Mouse (Mus musculus) cerebellum, adult 18-20 months (tissue): Measurements from ENCODE around the gene Mapk10.
A peak's percentile ranks its signal among the peaks of the same experiment; 100 is the strongest.

Experiments
- DNase-seq, 2 experiments: peaks; one replicate each; pipeline ENCODE4 v3.0.0; 2021

Mapk10 gene

DNA sequence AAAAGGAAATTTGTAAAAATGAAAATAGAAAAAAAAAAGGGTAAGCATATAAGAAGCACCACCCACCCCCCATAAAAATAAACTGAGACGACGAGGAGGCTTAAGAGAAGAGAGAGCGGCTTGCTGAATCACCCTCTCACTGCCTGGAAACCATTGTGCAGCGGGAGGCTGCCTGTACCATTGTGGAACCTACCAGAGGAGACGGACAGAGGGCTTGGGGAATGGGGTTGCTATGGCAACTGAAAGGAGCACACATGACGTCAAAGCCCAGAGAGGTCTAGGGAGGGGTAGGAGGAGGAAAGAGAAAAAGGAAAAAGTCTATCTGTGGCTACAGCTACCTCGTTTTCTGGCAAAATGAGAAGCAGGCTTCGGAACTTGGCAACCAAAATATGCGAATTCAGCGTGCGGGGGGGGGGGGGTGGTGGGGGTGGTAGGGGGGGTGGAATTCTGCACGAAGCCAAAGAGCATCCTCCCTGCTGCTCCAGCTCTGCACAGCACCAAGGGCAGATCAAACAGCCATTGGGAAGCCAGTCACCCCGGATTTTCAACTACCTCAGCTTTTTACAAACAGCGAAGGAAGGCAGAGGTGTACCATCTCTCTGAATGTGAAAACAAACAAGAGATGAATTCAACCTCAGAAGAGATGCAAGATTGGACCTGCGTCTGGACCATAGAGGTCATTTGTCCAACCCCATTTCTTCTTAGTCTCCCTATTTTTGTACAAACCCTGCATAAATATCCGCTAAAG lies at the start of gene Mapk10:
TSS of gene Mapk10 (minus strand) at position 234 of the 748 bp plus-strand sequence.
- DNase-seq, result peak; percentile 86 to 94

DNA sequence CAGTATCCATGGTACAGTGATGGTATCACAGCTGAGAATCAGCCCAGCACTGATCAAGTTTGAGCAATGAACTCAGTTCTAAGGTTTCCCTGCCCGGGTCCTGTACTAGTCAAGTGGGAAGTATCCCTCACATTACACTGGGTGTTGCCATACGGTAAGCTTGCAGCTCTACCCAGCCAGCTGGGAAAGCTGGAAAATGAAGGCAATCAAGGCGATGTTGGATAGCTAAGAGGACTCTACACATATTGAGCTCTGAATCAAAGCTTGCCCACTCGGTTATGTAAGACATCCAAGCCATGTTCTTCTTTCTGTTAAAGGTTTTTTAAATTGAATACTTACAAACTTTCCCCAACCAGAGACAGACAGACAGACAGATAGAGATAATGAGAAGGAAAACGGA lies 45.0 kb upstream of the Mapk10 start:
- no peak for DNase-seq

DNA sequence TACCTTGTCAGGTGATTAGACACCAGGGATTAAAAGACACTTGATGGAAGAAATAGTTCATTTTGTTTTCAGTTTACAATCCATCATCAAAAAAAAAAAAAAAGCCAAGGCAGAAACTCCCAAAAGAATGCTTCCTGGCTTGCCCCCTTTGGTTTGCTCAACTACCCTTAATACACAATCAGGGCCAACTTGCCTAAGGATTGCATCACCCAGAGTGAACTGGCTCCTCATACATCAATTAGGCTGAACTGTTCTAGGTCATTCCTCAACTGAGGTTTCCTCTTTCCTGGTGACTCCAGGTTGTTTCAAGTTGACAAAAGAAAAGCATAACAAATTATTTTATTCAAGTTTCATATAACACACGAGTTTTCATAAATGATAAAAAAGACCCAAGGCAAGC lies 31.3 kb upstream of the Mapk10 start:
- no peak for DNase-seq

DNA sequence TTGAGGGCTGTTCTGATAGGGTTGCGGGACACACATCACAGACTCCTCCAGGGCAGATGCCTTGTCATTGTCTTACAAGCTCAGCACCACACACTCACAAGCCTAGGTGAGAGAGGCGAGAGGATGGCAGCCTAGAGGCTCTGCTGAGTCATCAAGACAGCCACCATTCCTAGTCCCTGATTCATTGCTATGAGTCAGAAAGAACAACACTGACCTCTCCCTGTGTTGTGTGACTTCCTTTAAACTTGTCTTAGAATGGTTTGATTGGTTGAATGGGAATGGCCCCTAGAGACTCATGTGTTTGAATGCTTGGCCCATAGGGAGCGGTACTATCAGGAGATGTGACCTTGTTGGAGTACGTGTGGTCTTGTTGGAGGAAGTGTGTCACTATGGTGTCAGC lies 20.7 kb upstream of the Mapk10 start:
- DNase-seq, result no peak

DNA sequence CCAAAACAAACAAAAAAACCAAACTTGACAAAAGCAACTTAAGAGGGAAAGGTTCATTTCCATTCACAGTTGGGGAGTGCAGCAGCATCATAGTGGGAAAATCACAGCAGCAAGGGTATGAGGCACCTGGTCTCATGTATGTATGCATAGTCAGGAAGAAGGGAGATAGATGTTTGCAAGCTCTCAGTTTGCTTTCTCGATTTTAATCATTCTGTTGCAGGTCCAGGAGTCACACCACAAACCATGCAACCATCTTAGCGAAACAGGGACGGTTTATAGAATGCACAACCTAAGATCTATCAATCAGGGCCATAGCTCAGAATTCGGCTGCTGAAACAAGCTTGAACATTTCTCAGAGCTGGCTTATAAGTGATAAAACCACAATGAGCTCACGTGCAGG lies 19.2 kb upstream of the Mapk10 start:
- DNase-seq, result no peak

DNA sequence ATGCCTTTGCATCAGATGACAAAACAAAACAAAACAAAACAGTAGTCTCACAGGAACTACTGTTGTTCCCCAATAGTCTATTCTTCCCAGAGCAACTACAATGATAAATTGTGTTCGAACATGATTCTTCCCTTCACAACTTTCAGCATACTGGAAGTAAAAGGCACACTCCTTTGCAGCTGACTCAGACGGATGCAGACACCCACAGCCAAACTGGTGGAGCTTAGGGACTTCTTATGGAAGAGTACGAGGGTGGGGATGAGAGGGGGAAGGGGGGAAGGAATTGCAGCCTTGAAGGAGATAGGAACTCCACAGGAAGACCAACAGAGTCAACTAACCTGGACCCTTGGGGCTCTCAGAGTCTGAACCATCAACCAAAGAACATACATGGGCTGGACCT lies 18.2 kb upstream of the Mapk10 start:
- no peak for DNase-seq

DNA sequence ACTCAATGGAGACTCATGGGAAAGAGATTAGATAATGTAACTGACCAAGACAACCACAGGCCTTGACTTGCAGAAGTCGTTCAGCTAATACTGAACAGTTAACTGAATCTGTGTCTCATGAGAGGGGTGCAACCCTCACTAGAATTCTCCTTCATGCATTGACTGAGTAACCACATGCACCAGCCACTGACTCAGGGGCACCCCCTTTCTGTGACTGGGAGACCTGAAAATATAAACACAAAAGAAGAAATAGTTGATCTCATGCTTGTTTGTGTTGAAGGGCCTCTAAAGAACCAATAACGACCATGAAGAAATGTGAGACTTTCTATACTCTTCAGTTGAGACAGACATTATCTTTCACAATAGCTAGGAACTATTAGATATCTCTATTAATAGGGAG lies 10.9 kb upstream of the Mapk10 start:
- no peak for DNase-seq

DNA sequence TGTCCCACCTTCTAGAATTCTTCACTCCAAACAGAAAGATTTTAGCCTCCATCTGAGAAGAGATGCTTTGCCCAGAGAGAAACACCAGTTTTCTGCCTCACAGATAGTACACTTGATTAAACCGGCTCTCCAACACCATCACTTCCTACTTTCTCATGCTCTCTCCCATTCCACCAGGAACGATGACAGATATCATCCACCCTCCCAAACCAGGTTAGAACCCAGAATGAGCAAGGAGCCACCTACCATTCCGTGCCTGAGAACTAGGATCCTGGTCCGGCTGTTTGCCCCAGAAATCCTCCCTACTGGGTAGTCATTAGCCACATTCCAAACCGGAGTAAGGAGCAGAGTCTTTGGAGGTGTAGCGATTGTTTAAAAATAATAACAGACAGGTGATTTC lies 490 bp downstream of the Mapk10 start:
- peak; percentile 43 to 62 for DNase-seq

DNA sequence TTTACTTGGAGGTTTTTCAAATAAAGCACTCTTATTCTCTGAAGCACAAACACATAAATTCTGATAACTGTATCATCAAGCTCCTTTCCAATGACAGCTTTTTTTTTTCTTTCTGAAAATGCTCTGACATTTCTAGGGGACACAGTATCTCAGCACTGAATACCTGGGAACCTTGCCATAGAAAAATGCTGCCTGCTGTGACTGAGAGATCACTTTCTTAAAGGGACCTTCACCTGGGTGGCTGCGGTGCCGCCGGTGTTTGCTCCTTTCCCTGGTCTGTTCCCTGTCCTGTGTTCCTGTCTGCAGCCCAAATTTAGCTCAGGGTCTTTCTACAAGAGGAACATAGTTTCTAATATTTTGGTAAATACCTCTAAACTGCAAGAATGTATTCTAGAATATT lies 1.1 kb downstream of the Mapk10 start:
- peak; percentile 91 to 94 for DNase-seq

DNA sequence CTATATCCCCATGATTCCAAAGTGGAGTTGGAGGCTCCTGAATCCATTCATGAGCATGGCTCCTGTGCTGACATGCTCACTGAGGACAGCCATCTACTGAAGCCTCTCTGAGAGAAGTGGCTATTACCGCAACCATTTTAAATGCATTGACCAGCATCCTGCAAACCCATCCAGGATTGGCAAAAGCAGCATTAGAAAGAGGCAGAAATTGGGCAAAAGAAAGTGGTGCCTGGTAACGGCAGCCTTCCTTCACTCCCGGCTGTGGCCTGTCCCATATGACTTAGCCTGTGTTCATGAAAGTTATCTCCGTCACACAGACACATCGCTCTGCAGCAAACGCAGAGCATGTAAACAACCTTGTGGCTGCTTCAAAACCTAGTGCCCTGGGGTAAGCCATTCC lies 1.6 kb downstream of the Mapk10 start:
- peak; percentile 36 to 65 for DNase-seq

DNA sequence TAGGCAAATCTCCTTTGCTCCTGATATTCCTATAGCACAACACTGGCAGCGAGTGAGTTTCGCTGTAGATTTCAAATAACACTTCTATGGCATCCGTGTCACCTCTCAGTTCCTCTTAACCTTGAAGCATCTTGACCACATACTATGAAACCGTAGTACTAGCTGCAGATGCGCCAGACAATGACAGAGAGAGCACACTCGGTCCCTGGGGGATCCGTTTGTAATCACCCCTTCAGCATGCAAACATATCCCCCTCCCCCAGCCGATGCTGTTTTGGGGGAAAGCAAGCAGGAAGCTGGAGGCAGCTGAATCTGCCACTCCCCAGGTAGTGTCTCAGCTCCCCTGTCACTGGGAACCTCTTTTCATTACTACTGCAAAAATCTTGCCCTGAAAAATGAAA lies 2.3 kb downstream of the Mapk10 start:
- peak; percentile 63 to 65 for DNase-seq

DNA sequence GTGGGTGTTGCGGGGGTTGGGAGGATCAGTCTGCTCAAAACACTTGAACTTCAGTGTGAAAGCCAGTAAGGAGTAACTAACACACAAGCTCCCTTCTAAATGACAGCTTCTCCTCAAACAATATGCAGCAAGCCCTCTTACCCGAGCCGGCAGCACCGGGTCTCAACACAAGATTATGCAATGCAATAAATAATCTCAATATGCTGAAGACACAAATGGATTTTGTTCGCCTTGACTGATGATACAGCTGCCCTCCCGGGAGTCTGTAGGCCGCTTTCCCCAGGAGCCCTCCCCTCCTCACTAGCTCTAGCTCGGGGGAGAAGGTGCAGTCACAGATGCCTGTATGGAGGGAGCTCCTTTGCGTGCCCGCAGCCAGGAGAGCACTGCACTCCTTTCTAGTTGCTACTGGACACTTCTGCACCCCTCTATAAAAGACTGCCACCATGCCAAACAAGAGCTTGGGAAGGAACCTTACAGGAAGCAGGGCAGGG lies 3.1 kb downstream of the Mapk10 start:
- DNase-seq, result peak; percentile 52 to 61

DNA sequence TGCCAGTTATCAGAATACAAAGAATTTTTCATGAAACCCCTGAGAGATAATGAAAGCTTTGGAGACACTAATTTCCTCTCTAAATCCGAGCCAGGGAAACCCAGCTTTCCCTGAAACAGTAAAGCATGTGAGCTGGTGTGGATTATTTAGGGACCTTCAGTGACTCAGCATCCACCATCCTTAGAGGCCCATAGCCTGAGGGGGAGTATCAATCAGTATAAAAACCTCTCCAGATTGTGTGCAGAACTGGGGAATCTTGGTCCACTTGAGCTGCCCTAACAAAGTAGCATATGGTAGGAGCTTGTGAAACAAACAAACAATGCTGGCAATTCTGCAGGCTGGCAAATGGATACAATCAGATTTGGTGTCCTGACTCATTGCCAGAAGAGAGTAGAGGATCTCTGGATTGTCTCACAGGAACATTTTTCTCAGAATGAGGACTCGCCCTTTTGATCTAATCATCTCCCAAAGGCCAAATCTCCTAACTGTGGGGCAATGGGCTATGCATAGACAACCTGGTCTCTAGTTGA lies 13.3 kb downstream of the Mapk10 start:
- DNase-seq, result peak; percentile 47

DNA sequence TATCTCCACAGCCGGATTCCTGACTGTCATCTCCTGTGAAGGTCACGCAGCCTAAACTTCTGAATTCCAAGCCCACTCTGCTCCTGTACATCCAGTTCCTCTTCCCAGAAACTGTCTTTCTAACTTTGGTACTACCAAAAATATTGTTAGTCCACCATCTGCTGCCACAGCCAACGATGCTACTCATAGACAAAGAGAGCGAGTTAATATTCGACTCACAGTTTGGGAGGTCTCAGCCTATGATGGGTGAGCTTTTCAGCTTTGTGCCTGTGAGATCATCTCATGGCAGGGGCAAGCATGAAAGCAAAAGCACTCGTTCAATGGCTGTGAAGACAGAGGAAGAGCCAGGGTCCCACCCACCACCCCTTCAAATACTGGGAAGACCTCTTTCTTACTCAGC lies 16.6 kb downstream of the Mapk10 start:
- DNase-seq, result no peak

DNA sequence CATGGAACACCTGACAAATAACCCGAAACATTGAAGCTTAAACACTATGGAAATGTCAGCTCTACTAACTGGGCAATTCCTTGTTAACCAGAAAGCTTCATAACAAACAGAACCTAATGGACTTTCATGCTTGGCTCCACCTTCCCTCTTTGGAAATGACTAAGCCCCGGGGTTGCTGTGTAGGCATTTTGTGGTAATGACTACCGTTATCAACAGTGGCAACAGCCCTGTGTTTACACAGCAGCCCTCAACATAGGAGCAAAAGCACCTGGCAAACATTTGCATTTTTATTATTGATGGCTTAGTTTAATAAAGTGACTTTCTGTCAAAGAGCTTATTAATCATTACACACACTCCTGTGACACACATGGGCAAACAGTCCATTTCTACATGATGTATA lies 17.4 kb downstream of the Mapk10 start:
- no peak for DNase-seq

DNA sequence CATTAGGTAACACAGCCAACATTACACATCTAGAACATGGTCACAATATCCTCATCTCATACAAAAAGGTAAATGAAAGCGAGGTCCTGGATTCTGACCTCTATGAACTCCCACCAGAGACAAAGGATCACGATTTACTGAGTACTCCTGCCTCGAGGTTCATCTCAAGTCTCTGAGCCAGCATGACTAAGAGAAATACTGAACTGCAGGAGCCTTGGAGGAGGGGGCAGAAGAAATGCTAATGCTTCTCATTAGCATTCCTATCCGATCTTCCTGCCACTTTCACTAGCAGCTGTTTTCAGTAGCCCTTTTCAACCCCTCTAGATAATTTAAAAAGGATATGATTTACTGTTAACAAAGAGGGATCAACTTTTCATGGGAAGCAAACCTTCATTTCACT lies 19.6 kb downstream of the Mapk10 start:
- no peak for DNase-seq

DNA sequence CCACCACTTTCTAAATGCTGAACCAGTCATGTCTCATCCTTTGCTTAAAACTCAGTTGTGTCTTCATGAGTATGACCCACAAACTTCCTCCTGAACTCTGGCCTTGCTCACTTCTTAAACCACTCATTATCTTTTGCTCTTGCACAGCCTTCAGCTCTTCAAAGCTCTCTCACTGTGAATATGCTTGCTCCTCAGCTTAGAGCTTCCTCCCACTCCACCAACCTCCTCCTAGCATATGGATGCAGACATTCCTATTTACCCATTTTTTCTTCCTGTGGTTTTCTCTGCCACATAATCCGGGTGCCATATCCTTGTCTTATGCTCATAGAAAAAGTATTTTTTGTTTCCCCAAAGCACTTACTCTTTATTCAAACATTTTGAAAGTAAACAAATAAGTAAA lies 26.9 kb downstream of the Mapk10 start:
- no peak for DNase-seq

DNA sequence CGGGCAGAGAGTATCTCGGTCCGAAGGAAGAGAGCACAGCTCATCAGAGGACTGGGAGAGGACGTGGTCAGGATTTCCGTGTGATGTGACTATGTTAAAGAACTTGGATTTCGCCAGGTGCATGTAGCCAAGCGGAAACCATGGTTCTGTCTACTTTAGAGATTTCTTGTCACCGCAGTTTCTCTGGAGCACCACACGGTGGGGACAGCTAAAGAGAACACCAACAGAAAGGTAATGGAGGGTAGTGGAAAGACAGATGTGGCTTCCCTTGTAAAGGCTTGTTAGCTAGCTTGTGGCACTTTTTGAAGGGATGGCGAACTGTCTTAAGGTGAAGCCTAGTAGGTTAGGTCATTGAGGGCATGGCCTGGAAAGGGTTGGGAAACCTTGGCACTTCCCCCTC lies 29.5 kb downstream of the Mapk10 start:
- DNase-seq, result no peak

DNA sequence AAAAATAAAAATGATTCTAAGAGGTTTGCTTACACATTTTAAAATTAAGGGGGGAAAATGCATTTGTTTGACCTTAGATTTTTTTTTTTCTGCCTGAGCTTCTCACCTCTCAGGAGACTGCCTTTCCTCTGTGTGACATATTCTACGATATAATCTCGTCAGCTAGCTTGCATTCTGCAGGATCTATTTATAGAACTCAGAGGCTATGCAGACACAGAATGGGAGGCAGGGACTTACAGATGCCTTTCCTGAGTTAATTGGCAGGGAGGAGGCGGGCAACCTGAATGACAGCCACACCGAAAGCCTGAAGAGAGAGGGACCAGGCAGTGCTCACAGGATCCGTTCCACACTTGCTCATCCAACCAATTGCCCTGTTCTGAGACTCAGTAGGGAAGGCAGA lies 34.1 kb downstream of the Mapk10 start:
- peak in 1 of 2 experiments; percentile 43 for DNase-seq

DNA sequence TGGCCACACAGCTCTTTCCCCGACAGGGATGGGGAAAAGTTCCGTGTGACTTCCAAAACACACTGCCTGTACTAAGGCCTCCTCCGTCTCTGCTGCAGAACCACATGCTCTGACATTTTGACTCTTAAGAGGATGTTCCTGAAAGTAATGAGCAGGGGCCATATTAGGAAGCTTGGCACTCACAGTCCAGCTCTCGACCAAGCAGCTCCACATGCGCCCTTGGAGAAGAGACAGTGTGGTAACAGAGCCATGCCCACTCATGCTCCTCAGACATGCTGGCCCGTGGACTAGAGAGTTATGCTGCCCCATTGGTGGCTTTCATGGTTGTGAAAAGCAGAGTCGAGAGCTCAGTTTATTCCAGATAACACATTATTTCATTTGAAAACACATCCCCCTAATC lies 35.1 kb downstream of the Mapk10 start:
- no peak for DNase-seq

DNA sequence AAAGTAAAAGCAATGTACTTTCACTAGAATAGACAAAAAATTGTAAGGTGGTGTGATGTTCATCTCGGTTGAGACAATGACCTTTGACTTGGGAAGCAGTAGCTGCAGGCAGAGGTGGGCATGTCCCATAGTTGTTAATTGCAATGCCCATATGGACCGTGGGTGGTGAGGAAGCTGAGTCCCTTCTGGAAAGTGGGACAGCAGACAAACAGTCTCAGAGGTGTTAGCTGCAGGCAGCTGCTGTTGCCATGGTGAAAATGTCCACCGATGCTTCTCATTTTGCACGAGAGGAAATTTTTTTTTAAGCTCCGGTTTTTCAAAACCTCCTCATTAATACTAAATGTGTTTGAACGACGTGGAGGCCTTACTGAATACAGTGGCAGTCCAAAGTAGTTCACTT lies 36.5 kb downstream of the Mapk10 start:
- DNase-seq, result no peak

DNA sequence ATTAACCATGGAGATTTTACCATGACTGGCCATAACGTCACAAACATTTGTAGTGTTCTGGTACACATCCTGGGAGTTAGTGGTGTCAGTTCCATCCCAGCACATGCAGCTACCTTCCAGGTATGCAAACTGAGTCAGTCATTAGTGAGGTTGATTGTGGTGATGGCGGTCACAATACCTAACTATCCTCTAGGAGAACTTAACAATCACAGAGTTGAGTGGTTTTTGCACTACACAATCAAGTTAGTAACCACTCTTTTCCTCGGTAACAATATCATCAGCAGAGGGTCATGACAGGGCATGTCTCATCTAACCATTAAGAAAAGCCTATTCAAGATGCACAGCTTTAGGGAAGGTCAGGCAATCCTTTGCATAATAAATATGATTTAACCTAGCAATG lies 39.9 kb downstream of the Mapk10 start:
- DNase-seq, result no peak

DNA sequence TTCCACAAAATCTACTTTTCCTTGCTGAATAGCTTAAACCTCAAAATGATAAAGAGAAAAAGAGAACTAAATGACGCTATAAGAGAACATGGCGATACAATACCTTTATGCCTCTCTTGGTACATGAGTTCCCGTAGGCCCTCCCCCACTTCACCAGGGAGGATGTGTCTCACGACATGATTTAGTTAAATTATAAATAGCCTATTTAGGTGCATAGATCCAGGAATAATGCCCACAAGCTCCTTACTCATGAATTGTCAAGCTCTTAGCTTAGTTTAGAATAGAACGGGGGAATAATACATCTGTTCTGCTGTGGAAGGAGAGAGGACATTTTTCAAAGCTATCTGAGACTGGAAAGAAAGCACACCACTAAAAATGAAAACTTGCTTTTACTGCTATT lies 43.8 kb downstream of the Mapk10 start:
- DNase-seq, result no peak

DNA sequence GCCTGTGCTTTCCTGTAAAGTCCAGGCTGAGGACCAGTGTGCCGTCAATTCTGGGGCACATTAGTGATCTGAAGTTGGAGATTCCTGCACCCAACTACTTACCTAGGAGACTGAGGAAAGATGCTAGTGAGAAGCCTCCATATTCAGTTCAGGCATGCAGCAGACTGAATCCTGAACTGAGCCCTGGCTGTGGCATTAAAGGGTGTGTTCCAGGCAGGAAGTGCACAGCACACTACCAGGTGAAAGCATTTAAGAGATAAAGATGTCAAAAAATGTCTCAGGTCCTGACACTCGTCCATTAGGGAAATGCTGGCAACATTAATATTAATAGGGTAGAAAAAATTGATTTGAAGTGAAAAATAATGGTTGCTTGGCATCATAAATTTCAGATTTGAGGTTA lies 44.4 kb downstream of the Mapk10 start:
- DNase-seq, result no peak

DNA sequence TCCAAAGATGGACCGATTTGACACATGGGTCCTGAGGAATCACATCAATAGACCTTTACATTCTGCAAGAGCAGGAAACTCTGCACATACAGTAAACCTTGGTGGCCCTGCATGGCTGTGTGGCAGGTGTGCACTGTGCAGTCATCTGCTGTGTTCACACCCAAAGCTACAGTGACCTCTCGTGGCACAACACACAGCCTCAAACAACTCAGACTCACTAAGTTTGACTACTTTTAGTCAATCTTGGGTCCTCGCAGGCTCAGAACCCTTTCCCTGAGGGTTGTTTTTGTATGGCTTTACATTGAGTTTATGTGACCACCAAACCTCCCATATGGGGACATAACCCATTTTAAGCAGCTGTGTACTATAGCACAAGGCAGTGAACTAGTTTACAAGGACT lies 47.1 kb downstream of the Mapk10 start:
- no peak for DNase-seq
